Mouse (Mus musculus): Measurements from ENCODE around the gene Orm2.

Orm2 gene

DNA sequence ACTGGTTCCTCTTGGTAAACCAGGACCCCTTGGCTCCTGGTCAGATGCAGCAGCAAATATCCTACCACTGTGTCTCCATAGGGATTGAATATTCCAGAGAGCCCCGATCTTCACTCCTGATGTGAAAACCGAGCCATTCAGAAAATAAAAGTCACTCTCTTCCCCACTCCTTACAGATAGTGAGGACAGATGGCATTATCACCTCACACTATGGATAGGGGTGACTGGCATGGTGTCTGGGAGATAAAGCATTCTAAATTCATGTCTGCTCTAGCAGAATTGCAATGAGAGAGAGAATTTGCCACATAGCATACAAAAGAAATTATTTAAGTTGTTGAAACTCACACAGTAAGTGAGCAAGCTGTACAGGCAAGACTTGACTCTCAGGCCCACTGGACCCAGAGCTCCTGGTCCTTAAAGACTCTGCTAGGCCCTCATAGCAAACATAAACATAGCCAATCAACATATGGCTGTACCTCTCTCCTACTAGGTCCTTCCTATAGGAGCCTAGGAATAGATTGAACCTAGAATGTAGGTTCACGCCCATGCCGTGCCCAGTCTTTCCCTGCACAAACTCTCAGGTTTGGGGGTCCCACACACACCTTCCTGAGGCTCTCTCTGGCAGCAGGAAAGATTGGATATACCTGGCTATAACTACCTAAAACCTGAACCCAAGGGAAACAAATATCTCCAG, 20.6 kb downstream of the Orm2 start:
- DNase-seq: no peak

DNA sequence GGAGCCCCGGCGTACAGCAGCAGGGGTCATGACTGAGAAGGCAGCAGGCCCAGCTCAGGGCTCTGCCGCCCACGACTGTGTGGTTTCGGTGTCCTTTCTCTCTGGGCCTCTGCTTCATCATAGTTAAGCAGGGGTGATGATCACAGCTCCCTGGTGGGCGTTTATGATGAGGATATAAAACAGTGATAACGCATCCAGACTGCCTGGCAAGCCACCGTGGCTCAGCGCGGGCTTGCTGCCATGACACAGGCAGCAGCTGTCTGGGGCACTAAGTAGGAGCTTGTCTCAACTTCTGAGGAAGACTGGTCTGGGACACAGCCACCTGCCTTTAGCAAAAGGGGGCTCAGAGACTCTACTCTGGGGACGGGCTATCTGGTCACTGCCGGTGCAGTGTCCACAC, 21.2 kb downstream of the Orm2 start:
- no peak for DNase-seq

DNA sequence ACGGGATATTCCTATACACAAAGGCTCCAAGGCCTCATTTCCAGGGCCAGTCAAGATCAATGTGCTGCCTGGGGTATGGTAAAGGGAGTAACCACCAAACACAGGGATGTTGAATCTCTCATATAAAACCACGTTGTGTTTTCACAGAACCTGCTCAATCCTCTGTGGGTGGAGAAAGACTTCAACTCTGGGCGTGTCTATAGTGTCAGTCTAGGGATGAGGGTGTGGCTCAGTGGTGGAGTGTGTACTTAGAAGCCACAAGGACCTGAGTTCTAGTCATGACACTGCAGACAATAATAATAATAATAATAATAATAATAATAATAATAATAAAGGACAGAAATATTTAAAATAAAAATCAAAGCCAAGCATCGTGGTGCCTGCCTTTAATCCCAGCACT, 22.0 kb downstream of the Orm2 start:
- DNase-seq: no peak

DNA sequence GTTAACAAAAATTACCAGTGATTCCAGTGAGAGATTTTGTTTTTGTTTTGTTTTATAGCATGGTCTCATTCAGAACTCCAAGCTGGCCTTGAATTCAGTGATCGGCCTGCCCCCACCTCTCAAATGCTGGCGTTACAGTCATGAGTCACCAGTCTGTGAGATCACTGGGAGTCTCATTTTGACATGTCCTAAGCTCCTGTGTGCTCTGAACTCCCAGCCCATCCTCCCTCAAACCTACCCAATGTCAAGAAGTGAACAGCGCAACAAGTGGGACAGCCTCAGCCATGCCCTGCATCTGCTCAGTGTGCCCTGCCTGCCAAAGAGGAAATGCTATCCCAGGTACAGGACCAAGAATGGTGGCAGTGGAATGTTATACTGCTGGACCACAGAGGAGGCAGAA, 23.0 kb downstream of the Orm2 start:
- no peak for DNase-seq

DNA sequence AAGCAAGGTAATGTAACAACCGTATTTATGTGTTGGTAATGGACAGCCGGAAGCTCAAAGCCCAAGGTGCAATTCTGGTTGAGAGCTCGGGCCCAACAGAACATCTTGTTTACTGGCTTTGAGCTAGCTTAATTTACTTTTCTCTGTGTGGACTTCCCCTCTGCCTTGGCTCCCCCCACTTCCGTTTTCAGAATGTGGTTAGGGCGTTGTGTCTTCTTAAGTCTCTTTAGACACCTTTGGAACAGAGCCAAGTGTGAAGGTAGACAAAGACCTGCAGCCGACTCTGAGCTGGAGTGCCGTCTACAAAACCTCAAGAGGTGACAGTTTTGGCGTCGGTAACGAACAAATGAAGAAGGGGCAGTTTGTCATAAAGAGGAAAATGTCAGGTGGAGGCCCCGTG, 23.5 kb downstream of the Orm2 start:
- peak; percentile 55 to 64 for DNase-seq

- DNase-seq: no peak
Observed at GRCm38 (mm10) chr4:63388029-63388428, 25.8 kb downstream of the Orm2 start.

DNA sequence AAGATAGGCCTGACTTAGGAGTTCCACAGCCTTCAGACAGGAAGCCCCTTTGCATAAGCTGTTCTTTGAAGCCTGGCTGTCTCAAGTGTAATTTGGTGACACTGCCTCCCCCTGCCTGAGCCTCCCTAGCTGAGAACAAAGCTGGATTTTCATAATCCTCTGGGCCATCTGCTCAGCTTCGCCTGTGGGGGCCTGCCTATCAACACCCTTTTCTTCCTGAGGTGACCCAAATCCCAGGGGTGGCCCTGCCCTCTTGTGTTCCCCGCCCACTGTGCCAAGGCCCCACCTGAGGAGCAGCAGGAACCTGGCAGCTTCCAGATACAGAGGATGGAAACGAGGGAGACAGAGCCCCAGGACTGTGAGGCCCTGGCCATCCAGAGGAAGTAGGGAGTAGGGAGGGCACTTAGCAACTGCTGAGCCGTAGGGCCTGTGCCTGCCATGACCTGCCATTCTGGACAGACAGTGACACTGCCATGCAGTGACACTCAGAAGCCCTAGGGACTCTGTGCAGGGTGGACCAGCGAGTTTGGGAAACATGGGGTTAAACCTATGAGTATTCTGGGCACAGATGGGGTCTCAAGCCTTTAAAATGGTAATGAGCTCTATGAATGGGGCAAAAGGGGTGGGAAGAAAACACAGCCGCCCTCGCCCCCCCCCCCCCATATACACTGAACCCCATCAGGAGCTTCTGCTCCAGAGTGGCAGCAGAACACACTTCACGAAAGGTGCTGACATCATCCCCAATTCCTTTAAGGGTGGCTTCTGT, 27.1 kb downstream of the Orm2 start:
- no peak for DNase-seq

DNA sequence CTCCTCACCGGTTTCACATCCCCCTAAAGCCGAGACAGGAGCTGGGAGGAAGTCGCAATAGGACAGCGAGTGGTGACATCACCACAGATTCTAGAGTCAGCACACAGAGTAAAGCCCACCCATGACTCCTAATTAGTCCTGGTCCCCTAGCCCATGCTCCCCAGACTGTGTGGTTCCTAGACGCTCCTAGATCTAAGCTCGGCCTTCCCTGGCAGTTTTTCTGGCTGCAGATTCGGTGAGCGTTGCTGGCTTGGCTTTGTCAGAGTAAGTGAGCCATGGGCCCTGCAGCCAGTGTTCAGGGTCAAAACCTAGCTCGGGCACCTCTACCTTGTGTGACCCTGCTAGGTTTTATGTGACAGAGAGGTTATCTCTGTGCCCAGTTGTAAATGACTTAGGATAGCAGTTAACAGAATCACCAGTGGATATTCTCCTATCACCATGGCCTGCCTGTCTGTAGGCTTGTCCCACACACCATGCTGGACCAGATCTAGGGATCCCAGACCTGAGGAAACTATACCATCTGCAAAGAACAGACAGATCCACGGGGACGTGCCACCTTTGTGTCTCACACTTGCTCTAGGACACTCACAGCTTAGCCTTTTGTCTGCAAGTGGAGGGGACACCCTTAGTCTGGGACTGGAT, 27.8 kb downstream of the Orm2 start:
- DNase-seq: peak in 1 of 2 experiments; percentile 41

DNA sequence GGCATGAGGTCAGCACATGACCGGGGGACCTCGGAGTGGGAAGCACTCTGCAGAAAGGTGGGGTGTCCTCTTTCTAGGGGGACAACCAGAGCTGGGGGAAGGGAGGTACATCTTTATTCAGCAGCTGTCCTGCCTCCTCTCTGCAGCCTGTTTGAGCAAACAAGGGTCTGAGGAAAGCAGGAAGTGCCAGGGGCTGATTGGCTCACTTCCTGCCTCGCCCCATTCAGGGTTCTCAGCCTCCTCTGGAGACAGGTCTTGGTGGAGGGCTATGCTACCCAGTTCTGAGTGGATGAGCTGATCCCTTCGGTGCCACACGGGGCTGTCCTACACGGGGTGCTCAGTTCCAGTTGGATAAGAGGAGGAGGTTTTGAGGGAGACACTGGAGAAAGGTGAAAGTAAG, 29.1 kb downstream of the Orm2 start:
- peak; percentile 38 to 51 for DNase-seq

GRCm38 (mm10) chr4:63397981-63398537, 35.8 kb downstream of the Orm2 start:
- DNase-seq: no peak

GRCm38 (mm10) chr4:63398854-63399609, 36.8 kb downstream of the Orm2 start:
- DNase-seq: peak; percentile 66 to 71

DNA sequence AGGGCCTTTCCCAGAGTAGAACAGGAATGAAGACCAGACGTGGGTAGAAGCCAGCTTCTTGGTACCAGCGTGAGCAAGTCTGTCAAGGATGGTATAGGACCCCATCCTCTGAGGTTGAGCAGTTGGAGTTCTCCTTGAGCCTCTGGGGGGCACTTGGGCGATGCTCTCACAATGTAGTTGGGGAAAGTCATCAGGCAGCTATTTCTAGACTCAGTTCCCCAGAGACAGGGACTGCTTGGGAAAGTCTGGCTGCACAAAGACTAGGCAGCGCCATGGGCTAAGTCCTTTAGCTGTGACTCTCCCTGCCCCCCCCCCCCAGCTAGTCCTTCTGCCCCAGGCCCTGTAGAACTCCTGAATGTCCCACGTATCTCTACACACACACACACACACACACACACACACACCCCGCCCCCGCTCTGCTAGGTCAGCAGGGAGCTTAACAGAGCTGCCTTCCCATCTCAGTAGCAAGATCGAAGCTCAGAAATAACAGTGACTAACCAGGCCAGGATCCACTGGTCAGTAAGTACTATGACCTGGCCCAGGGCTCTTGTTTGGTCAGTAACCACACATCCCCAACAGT, 37.5 kb downstream of the Orm2 start:
- no peak for DNase-seq

DNA sequence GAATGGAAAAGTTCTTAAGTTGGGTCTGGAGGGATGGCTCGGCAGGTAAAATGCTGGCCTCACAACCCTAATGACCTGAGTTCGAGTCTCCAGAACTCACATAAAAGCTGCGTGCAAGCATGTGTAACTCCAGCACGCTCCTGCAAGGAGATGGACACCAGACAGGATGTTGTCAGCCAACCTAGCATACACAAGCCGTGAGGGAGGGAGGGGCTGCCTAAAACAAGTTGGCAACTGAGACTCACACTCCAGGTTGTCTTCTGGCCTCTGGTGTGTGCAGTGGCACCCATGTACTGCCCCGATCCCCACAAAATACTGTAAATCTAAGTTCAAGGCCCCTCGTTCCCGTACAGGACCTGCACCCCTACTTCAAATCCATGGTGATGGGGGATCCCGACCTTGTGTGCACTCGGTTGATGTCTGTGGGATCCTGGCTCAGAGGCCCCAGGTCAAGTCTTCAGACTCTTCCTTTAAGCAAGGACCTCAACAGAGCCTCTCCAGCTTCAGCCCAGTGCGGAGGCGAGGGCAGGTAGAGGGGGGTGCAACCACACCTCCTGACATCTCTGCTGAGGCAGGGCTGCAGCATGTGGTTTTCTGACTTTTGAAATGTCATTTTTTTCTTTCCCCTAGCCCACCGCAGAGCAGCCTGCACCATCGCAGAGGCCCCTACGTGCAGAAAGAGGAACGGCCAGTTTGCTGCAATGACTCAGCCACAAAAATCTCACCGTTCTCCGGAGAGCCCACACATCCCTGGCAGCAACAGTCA, 38.5 kb downstream of the Orm2 start:
- DNase-seq: peak in 1 of 2 experiments; percentile 49

- DNase-seq: peak in 1 of 2 experiments; percentile 32
Observed at GRCm38 (mm10) chr4:63401620-63402019, 39.4 kb downstream of the Orm2 start.

- no peak for DNase-seq
Observed at GRCm38 (mm10) chr4:63402056-63402455, 39.8 kb downstream of the Orm2 start.

DNA sequence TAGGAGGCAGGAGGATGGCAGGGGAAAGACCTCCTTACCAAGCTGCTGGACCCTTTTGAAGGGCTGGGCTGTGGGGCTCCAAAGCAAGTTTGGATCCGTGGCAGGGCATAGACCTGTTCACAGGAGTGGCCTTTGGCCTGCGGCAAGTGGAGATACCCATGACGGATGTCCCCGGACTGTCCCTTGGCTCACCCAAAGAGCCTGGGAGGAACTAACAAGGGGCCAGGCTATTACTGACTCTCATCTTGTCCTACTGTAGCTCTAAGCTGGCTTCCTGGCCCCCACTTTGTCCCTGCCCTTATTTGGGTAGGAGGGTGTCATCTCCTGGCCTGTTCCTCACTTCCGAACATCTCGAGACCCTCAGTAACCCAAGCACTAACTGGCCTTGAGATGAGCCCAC, 40.3 kb downstream of the Orm2 start:
- peak; percentile 57 to 63 for DNase-seq

- peak; percentile 92 to 95 for DNase-seq
Observed at GRCm38 (mm10) chr4:63403040-63403959, 41.1 kb downstream of the Orm2 start, which contains the start of gene Akna. Gene Akna, minus strand, starts transcription at chr4:63403354.

GRCm38 (mm10) chr4:63404205-63404604, 42.0 kb downstream of the Orm2 start:
- DNase-seq: peak in 1 of 2 experiments; percentile 54

DNA sequence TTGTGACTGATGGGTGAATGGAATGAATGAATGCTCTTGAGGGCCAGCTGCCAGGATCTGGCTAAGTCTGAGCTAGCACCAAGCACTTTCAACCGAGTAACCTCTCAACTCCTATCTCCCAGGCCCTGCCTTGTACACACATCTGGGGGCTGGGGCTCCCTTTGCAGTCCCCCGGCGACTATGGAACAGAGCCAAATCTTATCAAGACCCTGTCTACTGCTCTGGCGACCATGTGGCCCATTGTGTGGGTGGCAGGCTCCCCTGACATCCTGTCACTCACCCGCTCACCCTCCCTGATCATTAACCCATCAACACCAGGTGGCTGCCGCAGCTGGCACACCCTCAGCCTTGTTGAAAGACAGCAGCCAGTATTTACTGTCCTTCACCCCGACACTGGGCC, 42.8 kb downstream of the Orm2 start:
- DNase-seq: peak in 1 of 2 experiments; percentile 36

- DNase-seq: no peak
Observed at GRCm38 (mm10) chr4:63405683-63406082, 43.4 kb downstream of the Orm2 start.

All from lung, adult 18-20 months (tissue).